Mouse (Mus musculus) liver, adult 2 months (tissue): ENCODE measurements at regions not wholly inside any gene's neighbourhood (a gene's known extent, or its start where the extent isn't known, plus 50 kb on each side); places are given as distances from the start of the nearest gene placed in this dataset.

Source experiments
- CTCF ChIP-seq: fragments of 200-500 bp; IDR thresholded peaks from 2 replicates; pipeline ENCODE4 v1.5.1; 2011; ENCODE audit warnings: low read depth, low read length, control low read depth
- POLR2A ChIP-seq: fragments of 200-500 bp; IDR thresholded peaks from 2 replicates; pipeline ENCODE4 v1.6.1; 2011; ENCODE audit warnings: low read length, control low read depth; ENCODE audit not compliant: insufficient read depth; ENCODE audit errors: extremely low read depth

GRCm38 (mm10) chr16:63229135-63229534 is 375.0 kb downstream of the Pros1 start:
- TF ChIP-seq CTCF: no peak
- no peak for TF ChIP-seq POLR2A
